Mouse (Mus musculus): ENCODE data around the gene B3galt5. TPM values are rescaled to one million over a fixed set of nuclear protein-coding genes. Genes with fewer than 3 reads are reported as not detected.

The B3galt5 gene
- total RNA-seq (2021) = 10 to 100 TPM; 15.7 to 19.4 TPM

- DNase-seq (ENCODE audit: low spot score in 2 of 2) = peak in 1 of 2 experiments; percentile 15
- intact Hi-C loops (cut with DNase I) = loop anchor here (10.0 kb wide), 1 partner anchor 439 kb away; no protein-coding TSS in a partner anchor
Observed at GRCm38 (mm10) chr16:96235366-96235970, at the start of gene B3galt5. TSS of gene B3galt5 (plus strand) at chr16:96235801.

GRCm38 (mm10) chr16:96187619-96188018 is 48.0 kb upstream of the B3galt5 start:
- intact Hi-C loops (cut with DNase I) = no loop called here
- no peak for DNase-seq (ENCODE audit: low spot score in 2 of 2)

DNA sequence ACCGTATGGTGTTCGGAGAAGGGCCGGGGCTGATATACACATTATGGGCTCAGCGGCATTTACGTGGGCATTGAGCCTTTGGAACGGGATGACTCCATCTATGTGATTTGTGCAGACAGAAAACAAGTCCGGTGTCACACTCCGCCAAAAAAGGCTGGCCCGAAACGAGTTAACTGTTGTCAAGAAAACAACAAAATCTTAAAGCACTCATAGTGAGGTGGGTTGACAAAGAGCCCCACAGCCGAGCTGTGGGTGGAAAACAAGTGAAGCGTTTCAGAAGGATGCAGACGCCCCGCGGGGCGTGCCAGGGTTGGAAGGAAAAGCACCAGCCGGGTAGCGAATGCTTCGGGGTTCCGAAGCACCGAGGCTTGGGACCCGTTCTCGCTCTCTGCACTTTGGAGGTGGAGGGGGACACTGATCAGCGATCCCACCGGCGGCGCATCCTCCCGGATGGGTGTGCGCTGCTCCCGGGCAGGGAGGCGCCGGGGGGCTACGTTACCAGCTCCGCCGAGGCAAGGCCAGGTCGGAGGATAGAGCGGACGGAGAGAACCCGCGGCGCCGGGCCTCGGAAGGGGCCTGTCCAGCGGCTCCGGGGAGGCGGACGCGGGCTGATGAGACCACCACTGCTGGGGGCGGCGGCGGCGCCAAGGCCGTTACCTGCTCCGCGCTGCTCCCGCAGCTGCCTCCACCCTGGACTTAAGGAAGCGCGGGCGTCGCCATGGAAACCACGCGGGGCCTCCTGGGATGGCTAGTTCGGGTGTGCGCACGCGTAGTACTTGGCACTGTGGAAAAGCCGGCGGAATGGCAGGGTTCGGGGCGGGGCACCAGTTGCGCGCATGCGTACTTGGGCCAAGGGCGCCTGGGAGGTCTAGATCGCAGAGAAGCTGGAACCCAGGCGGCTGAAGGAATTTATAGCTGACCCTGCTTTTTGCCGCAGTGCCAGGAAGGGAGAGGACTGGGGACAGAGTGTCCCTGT is 43.8 kb upstream of the B3galt5 start, which contains the start of gene Lca5l:
Lca5l (minus strand) TSS at position 741 of the 976 bp plus-strand sequence.
- intact Hi-C loops (cut with DNase I) = loop anchor here (5.0 kb wide), 1 partner anchor 35 kb away; no protein-coding TSS in a partner anchor
- DNase-seq (ENCODE audit: low spot score in 2 of 2) = peak; percentile 99

GRCm38 (mm10) chr16:96199913-96200701 is 35.5 kb upstream of the B3galt5 start, which contains the start of gene Sh3bgr:
TSS of gene Sh3bgr (plus strand) at chr16:96200450.
- no peak for DNase-seq (ENCODE audit: low spot score in 2 of 2)

DNA sequence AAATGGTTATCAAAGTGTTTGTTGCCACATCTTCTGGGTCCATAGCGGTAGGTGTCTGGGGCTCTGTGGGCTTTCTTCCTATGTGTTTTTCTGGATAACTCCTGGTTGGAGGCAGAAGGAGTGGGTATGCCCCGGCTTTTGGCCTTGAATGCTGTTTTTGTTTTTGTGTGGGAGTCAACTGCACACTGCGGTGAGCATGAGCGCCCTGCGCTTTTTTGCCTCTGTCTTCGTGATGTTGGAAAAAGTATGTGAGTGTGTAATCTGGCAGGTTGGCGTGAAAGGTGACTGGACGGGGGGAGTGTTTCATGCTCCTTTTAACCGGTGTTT is 34.9 kb upstream of the B3galt5 start:
- DNase-seq (ENCODE audit: low spot score in 2 of 2) = no peak
- intact Hi-C loops (cut with DNase I) = no loop called here

More at GRCm38 (mm10) chr16:96199913-96200701, 35.5 kb upstream of the B3galt5 start, which contains the start of gene Sh3bgr:
- intact Hi-C loops (cut with DNase I) = no loop called here

DNA sequence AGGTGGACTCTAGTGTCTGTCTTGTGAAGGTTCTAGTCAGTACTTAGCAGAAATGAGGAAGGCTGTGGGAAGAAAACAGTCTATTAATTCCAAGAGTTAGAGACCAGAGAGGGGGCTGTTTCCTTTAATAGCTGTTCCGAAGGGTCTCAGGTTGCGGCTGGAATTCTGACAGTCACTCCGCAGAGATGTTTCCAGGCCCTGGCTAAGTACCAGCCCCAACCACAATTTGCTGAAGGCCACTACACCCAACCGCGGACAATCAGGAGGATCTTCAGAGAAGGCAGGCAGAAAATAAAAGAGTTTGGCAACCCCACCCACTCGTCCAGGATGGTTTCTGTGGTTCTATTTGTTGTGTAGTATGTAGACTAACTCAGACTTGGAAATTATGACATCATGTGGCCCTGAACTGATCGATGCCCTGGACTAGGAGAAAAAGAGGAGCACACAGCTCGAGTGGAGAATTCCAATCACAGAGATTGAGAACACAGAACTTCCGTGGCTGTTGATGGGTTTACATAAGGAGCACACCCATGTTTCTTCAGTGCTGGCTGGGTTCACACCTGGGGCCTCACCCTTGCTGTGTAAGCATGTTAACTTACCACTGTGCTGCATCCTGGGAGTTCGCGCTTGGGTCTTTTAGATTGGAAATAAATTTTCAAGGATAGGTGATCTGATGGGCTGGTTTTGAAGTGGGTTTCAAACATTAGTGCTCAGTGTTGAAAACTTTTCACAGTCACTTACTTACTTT is 33.9 kb upstream of the B3galt5 start:
- intact Hi-C loops (cut with DNase I) = no loop called here
- no peak for DNase-seq (ENCODE audit: low spot score in 2 of 2)

DNA sequence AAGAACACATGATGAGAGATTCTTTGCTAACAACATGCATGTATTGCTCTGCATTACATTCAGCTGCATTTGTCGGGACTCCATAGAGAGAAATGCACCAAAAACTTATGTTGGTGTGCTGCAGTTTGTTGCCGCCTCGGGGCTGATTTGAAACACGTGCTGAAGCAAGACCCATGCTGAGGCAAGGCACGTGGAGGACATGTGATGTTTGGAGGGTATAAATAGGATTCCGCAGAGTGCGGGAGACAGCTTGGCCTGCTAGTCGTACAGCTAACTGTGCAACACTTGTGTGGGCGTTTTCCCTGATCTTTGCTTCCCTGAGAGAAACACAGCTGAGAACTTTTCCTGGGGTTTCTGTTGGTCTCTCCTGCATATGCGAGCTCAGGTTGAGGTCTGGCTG is 25.8 kb upstream of the B3galt5 start:
- intact Hi-C loops (cut with DNase I) = no loop called here
- DNase-seq (ENCODE audit: low spot score in 2 of 2) = peak in 1 of 2 experiments; percentile 21

- peak in 1 of 2 experiments; percentile 49 for DNase-seq (ENCODE audit: low spot score in 2 of 2)
- intact Hi-C loops (cut with DNase I) = no loop called here
Observed at GRCm38 (mm10) chr16:96210856-96211255, 24.7 kb upstream of the B3galt5 start.

DNA sequence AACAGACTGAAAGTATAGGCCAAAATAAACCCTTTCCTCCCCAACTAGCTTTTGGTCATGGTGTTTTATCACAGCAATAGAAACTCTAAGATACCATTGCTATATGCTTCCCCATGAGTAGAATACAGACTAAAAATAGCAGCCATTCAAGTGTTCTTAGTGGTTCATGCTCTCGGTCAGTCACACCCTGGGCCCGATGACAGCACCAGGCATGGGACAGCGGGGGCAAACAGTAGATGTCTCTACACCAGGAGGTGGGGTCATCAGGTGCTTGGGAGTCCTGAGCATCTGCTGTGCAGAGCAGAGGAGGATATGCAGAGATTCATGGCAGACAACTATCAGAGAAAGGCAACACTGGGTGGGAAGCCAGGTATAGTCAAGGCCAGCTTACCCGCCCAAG is 22.6 kb upstream of the B3galt5 start:
- intact Hi-C loops (cut with DNase I) = no loop called here

DNA sequence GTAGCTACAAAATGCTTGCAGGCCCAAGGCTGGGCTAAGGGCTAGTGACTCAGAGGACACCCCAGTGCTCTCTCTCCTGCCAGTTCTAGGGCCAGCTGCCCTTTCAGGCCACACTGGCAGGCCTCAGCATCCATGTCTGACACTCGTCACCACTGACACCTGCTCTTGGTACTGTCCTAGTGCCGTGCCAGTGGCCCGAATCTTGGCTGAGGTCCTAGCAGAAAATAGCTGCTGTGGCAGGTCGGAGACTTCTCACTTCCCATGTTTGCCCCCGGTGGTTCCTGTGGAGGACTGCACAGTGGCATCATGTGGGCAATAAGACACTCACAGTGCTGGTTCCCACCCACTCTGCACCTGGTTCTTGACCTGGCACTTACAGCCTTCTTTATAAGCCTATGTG is 14.1 kb upstream of the B3galt5 start:
- no peak for DNase-seq (ENCODE audit: low spot score in 2 of 2)
- intact Hi-C loops (cut with DNase I) = loop anchor here (10.0 kb wide), 1 partner anchor 383 kb away; no protein-coding TSS in a partner anchor

More for the DNA sequence above, 22.6 kb upstream of the B3galt5 start:
- no peak for DNase-seq (ENCODE audit: low spot score in 2 of 2)

DNA sequence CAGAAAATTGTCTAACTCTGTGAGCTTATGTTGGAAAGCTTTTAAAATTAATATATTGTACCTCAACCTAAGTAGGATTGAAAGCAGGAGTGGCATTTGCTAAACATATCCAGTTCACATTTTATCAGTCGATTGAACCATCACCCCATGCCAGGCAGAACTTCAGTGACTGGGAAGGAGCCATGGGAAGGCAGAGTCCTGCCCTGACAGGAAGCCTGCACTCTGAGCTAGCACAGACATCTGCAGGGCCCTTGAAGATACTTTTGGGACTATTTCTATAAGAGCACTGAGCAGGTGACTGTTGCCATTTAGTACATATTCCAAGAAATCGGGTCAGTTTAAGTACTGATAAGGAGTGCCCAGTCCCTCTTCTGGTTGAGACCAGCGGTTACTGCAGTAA is 13.6 kb upstream of the B3galt5 start:
- intact Hi-C loops (cut with DNase I) = loop anchor here (10.0 kb wide), 1 partner anchor 383 kb away; no protein-coding TSS in a partner anchor
- DNase-seq (ENCODE audit: low spot score in 2 of 2) = no peak

DNA sequence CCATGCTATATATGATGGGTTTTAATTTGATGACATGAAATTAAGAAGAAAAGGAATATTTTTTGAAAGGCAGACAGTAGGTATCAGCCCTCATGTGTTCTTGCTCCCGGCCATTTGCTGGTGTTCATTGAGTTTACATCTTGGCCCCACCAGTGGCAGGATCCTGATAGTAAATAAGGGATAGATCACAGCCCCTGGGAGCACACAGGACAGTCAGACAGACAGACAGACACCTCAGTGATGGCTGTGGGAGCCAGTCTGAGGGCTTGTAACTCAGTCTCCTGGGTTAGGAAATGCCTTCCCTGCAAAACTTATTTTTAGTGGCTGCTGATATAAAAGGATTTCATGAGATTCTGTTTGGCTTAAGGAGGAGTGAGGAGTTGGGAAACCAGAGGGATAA is 13.1 kb upstream of the B3galt5 start:
- intact Hi-C loops (cut with DNase I) = loop anchor here (10.0 kb wide), 1 partner anchor 382 kb away; no protein-coding TSS in a partner anchor
- DNase-seq (ENCODE audit: low spot score in 2 of 2) = no peak

- intact Hi-C loops (cut with DNase I) = loop anchor here (10.0 kb wide), 1 partner anchor 376 kb away; no protein-coding TSS in a partner anchor
Observed at GRCm38 (mm10) chr16:96228438-96228837, 7.2 kb upstream of the B3galt5 start.

GRCm38 (mm10) chr16:96229044-96229555 is 6.5 kb upstream of the B3galt5 start:
- DNase-seq (ENCODE audit: low spot score in 2 of 2) = peak in 1 of 2 experiments; percentile 14
- intact Hi-C loops (cut with DNase I) = loop anchor here (10.0 kb wide), 1 partner anchor 376 kb away; no protein-coding TSS in a partner anchor

More at GRCm38 (mm10) chr16:96228438-96228837, 7.2 kb upstream of the B3galt5 start:
- no peak for DNase-seq (ENCODE audit: low spot score in 2 of 2)

GRCm38 (mm10) chr16:96230411-96230810 is 5.2 kb upstream of the B3galt5 start:
- DNase-seq (ENCODE audit: low spot score in 2 of 2) = peak; percentile 72 to 74
- intact Hi-C loops (cut with DNase I) = loop anchor here (1.0 to 10.0 kb wide), 3 partner anchors 110 to 444 kb away; no protein-coding TSS in a partner anchor

DNA sequence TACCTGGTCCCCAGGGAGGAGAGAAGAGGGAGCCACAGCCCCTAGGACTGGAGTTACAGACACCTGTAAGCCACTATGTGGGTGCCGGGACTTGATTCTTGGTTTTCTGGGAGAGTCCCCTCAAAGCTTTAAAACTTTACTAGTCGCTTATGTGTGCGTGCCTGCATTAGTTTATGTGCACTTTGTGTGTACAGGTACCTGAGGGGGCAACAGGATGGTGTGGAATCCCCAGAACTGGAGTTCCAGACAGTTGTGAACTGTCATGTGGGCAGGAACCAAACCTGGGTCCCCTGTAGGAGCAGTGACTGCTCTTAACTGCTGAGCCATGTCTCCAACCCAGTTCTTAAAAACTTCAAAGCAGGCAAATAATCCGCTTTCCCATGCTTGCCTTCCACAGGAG is 4.3 kb upstream of the B3galt5 start:
- no peak for DNase-seq (ENCODE audit: low spot score in 2 of 2)
- intact Hi-C loops (cut with DNase I) = loop anchor here (2.0 to 10.0 kb wide), 2 partner anchors 110 to 444 kb away; no protein-coding TSS in a partner anchor

DNA sequence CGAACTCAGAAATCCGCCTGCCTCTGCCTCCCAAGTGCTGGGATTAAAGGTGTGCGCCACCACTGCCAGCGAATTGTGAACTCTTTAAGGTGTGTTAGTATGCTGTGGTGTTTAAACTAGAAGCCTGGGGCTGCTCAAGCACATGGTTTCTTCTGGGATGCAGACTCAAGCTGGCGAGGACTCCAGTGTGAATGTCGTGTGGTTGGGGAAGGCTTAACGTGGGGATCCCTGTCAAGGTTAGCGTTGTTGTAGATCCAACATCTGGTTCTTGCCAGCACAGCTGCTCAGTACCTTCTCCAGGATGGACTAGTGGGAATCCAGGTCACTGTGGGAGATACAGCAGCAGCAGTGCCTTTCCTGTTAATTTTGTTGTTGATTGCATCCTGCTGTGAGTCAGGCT is 3.6 kb upstream of the B3galt5 start:
- DNase-seq (ENCODE audit: low spot score in 2 of 2) = no peak

GRCm38 (mm10) chr16:96233996-96234395 is 1.6 kb upstream of the B3galt5 start:
- DNase-seq (ENCODE audit: low spot score in 2 of 2) = no peak
- intact Hi-C loops (cut with DNase I) = loop anchor here (10.0 kb wide), 1 partner anchor 441 kb away; no protein-coding TSS in a partner anchor

More for the DNA sequence above, 3.6 kb upstream of the B3galt5 start:
- intact Hi-C loops (cut with DNase I) = loop anchor here (2.0 to 10.0 kb wide), 2 partner anchors 109 to 443 kb away; no protein-coding TSS in a partner anchor

All from left cerebral cortex, postnatal 25 days (tissue).